Mouse (Mus musculus) erythroblast, embryonic 14.5 days (primary cell): Measurements from ENCODE around the gene Arhgap22. TPM values are rescaled to one million over a fixed set of nuclear protein-coding genes. Genes with fewer than 3 reads are reported as not detected.

Source experiments
- H3K27me3 ChIP-seq: 2 replicates; pipeline ENCODE4 v1.6.1; 2012; ENCODE audit warnings: inconsistent platforms; ENCODE audit not compliant: control insufficient read depth
- H3K36me3 ChIP-seq: 2 replicates; pipeline ENCODE4 v1.6.1; 2012; ENCODE audit warnings: mild to moderate bottlenecking, inconsistent platforms; ENCODE audit not compliant: control insufficient read depth
- H3K4me1 ChIP-seq: 2 replicates; pipeline ENCODE4 v1.6.1; 2012; ENCODE audit warnings: inconsistent platforms; ENCODE audit not compliant: control insufficient read depth
- H3K4me3 ChIP-seq: replicated peaks from 2 replicates; pipeline ENCODE3; 2012; ENCODE audit warnings: moderate library complexity, mild to moderate bottlenecking, inconsistent platforms
- H3K9me3 ChIP-seq: 2 replicates; pipeline ENCODE4 v1.6.1; 2012; ENCODE audit warnings: low read length, inconsistent platforms, mixed read lengths; ENCODE audit not compliant: control insufficient read depth
- GATA1 ChIP-seq: IDR thresholded peaks from 2 replicates; pipeline ENCODE4 v1.6.1; 2012; ENCODE audit warnings: low read length, inconsistent platforms, mixed read lengths
- TAL1 ChIP-seq: IDR thresholded peaks from 3 replicates; pipeline ENCODE4 v1.6.1; 2012; ENCODE audit warnings: low read length, inconsistent platforms, mixed read lengths
- polyA plus RNA-seq: library from polyadenylated mRNA; stranded (reverse); fragments of >175 nt; gene quantifications from 2 replicates; pipeline ENCODE4 v1.2.3, GENCODE M21; 2012

The Arhgap22 gene
- polyA plus RNA-seq, 1 experiment, result 0.02 TPM

GRCm38 (mm10) chr14:33330986-33331385 is 117.2 kb downstream of the Arhgap22 start:
- Histone ChIP-seq H3K36me3 (no peaks in the 10 kb centered on the region), H3K4me3 (no peak overlapping the region), H3K4me1 (no peaks in the 10 kb centered on the region), H3K27me3 (no peaks in the 10 kb centered on the region), H3K9me3 (no peaks in the 10 kb centered on the region)
- TF ChIP-seq TAL1 (no peak), GATA1 (no peak)

GRCm38 (mm10) chr14:33331627-33332026 is 117.8 kb downstream of the Arhgap22 start:
- TF ChIP-seq GATA1, result no peak
- no peak for TF ChIP-seq TAL1
- Histone ChIP-seq H3K27me3 (no peaks in the 10 kb centered on the region), H3K9me3 (no peaks in the 10 kb centered on the region), H3K4me3 (no peak overlapping the region), H3K4me1 (no peaks in the 10 kb centered on the region), H3K36me3 (no peaks in the 10 kb centered on the region)

GRCm38 (mm10) chr14:33333833-33334232 is 120.0 kb downstream of the Arhgap22 start:
- Histone ChIP-seq H3K4me1 (no peaks in the 10 kb centered on the region), H3K4me3 (no peak overlapping the region), H3K9me3 (no peaks in the 10 kb centered on the region), H3K27me3 (no peaks in the 10 kb centered on the region), H3K36me3 (no peaks in the 10 kb centered on the region)
- TF ChIP-seq TAL1, result no peak
- TF ChIP-seq GATA1, result no peak

- Histone ChIP-seq H3K27me3 (no peaks in the 10 kb centered on the region), H3K4me1 (no peaks in the 10 kb centered on the region), H3K9me3 (no peaks in the 10 kb centered on the region), H3K4me3 (no peak overlapping the region), H3K36me3 (no peaks in the 10 kb centered on the region)
- TF ChIP-seq GATA1, result no peak
- no peak for TF ChIP-seq TAL1
Measured at GRCm38 (mm10) chr14:33334402-33334801, 120.6 kb downstream of the Arhgap22 start.

GRCm38 (mm10) chr14:33335733-33336132 is 121.9 kb downstream of the Arhgap22 start:
- H3K9me3 ChIP-seq, result no peaks in the 10 kb centered on the region
- H3K4me1 ChIP-seq, result no peaks in the 10 kb centered on the region
- H3K4me3 ChIP-seq, result no peak overlapping the region
- no peaks in the 10 kb centered on the region for H3K36me3 ChIP-seq
- no peaks in the 10 kb centered on the region for H3K27me3 ChIP-seq
- no peak for TF ChIP-seq GATA1
- no peak for TF ChIP-seq TAL1

- Histone ChIP-seq H3K27me3 (no peaks in the 10 kb centered on the region), H3K9me3 (no peaks in the 10 kb centered on the region), H3K4me1 (no peaks in the 10 kb centered on the region), H3K36me3 (no peaks in the 10 kb centered on the region), H3K4me3 (no peak overlapping the region)
- no peak for TF ChIP-seq GATA1
- TF ChIP-seq TAL1, result no peak
Measured at GRCm38 (mm10) chr14:33338684-33339083, 124.9 kb downstream of the Arhgap22 start.

- H3K9me3 ChIP-seq, result no peaks in the 10 kb centered on the region
- TF ChIP-seq GATA1, result no peak
- no peak for TF ChIP-seq TAL1
- no peaks in the 10 kb centered on the region for H3K27me3 ChIP-seq
- H3K36me3 ChIP-seq, result no peaks in the 10 kb centered on the region
- no peaks in the 10 kb centered on the region for H3K4me1 ChIP-seq
- H3K4me3 ChIP-seq, result no peak overlapping the region
Measured at GRCm38 (mm10) chr14:33343131-33343725, 129.4 kb downstream of the Arhgap22 start.

- Histone ChIP-seq H3K27me3 (peaks cover 21% of the 10 kb centered on the region), H3K36me3 (no peaks in the 10 kb centered on the region), H3K4me1 (no peaks in the 10 kb centered on the region), H3K4me3 (no peak overlapping the region), H3K9me3 (no peaks in the 10 kb centered on the region)
- no peak for TF ChIP-seq GATA1
- TF ChIP-seq TAL1, result no peak
Measured at GRCm38 (mm10) chr14:33346546-33346945, 132.7 kb downstream of the Arhgap22 start.

- Histone ChIP-seq H3K9me3 (no peaks in the 10 kb centered on the region), H3K27me3 (peaks cover 33% of the 10 kb centered on the region), H3K36me3 (no peaks in the 10 kb centered on the region), H3K4me3 (no peak overlapping the region), H3K4me1 (no peaks in the 10 kb centered on the region)
- no peak for TF ChIP-seq TAL1
- TF ChIP-seq GATA1, result no peak
Measured at GRCm38 (mm10) chr14:33347738-33348137, 133.9 kb downstream of the Arhgap22 start.

GRCm38 (mm10) chr14:33348146-33348545 is 134.3 kb downstream of the Arhgap22 start:
- H3K9me3 ChIP-seq, result no peaks in the 10 kb centered on the region

More at GRCm38 (mm10) chr14:33348146-33348545, 134.3 kb downstream of the Arhgap22 start:
- no peaks in the 10 kb centered on the region for H3K36me3 ChIP-seq
- H3K4me3 ChIP-seq, result no peak overlapping the region
- TF ChIP-seq GATA1, result no peak
- no peak for TF ChIP-seq TAL1
- H3K4me1 ChIP-seq, result no peaks in the 10 kb centered on the region
- peaks cover 34% of the 10 kb centered on the region for H3K27me3 ChIP-seq
